Mouse (Mus musculus) intestine, postnatal 0 days (tissue): ENCODE results near the gene St7. TPM values are rescaled to one million over a fixed set of nuclear protein-coding genes. Genes with fewer than 3 reads are reported as not detected.

Source experiments
- ATAC-seq: fragments of 200-750 bp; cut with Nextera tagmentation; 2 replicates; pipeline ENCODE4 v1.8.0; 2017; ENCODE audit warnings: mild to moderate bottlenecking, moderate TSS enrichment, moderate library complexity
- H3K27ac ChIP-seq: fragments of 300-500 bp; sonication (generic); 2 replicates; pipeline ENCODE4 v1.5.1; 2014; ENCODE audit warnings: mild to moderate bottlenecking, low read depth, low read length, moderate library complexity
- H3K27me3 ChIP-seq: fragments of 300-500 bp; sonication (generic); replicated peaks from 2 replicates; pipeline ENCODE4 v1.6.1; 2014; ENCODE audit warnings: low read length, mixed read lengths; ENCODE audit not compliant: control insufficient read depth, insufficient read depth
- H3K36me3 ChIP-seq: fragments of 300-500 bp; sonication (generic); 2 replicates; pipeline ENCODE4 v1.6.1; 2014; ENCODE audit warnings: mild to moderate bottlenecking, moderate library complexity; ENCODE audit not compliant: control insufficient read depth, insufficient read depth
- H3K4me1 ChIP-seq: fragments of 300-500 bp; sonication (generic); replicated peaks from 2 replicates; pipeline ENCODE4 v1.6.1; 2014; ENCODE audit warnings: antibody characterized with exemption, low read length, mixed read lengths; ENCODE audit not compliant: control insufficient read depth, insufficient read depth
- H3K4me2 ChIP-seq: fragments of 300-500 bp; sonication (generic); replicated peaks from 2 replicates; pipeline ENCODE4 v1.6.1; 2014; ENCODE audit warnings: low read depth, mild to moderate bottlenecking, moderate library complexity
- H3K4me3 ChIP-seq: fragments of 300-500 bp; sonication (generic); 2 replicates; pipeline ENCODE4 v1.5.1; 2014; ENCODE audit warnings: low read depth, low read length
- H3K9ac ChIP-seq: fragments of 300-500 bp; sonication (generic); 2 replicates; pipeline ENCODE4 v1.6.1; 2014; ENCODE audit warnings: mild to moderate bottlenecking, low read depth, low read length
- H3K9me3 ChIP-seq: fragments of 300-500 bp; sonication (generic); 2 replicates; pipeline ENCODE4 v1.6.1; 2016; ENCODE audit warnings: mixed run types; ENCODE audit not compliant: control insufficient read depth
- CTCF ChIP-seq: sonication (generic); IDR thresholded peaks from 2 replicates; pipeline ENCODE4 v1.5.1; 2016; ENCODE audit warnings: low read depth, mild to moderate bottlenecking, control low read depth, antibody characterized with exemption, moderate library complexity
- WGBS: fragments of 180-500 bp; shearing (Covaris S2); extraction: QIAGEN DNeasy Blood & Tissue Kit; methylation state at CpG from one replicate; pipeline ENCODE4 v1.1.7; 2014; 5-methylcytosine and 5-hydroxymethylcytosine counted together
- polyA plus RNA-seq: library from polyadenylated mRNA; unstranded; fragments of >200 nt; fragmentation: Nextera tagmentation; extraction: Ambion mirVana; gene quantifications from 2 replicates; pipeline ENCODE4 v1.2.1, GENCODE M21; 2015

The St7 gene
- polyA plus RNA-seq, 1 experiment from 2014 or later: 11.2 TPM

DNA sequence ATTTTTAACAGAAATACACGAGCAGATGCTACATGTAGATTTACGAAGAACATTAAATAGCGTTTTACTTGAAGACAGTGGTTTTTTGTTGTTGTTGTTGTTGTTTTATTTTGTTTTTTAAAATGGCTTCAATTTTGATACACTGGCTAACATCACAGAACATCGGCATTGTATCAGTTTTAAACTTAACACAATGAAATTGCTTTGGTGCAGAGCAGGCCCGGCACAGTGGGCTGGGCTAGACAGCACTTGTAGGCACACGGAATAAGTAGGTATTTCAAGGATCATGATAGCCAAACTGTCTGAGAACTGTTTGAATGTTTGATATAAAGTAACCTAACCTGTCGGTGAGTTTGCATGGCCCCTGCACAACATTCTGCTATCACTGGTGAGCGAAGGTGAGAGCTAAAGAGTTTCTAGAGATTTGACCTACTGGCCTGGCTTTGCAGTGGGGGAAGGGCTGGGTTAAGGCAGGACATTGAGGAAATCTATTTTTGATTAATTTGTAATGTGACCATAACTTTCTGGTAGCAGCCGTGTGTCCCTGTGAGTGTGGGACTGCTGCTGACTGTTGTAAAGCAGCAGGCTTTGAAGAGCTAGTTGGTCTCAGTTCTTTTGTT lies 57.4 kb downstream of the St7 start:
- H3K4me2 ChIP-seq: no peak overlapping the region
- no peak overlapping the region for H3K4me3 ChIP-seq
- WGBS: 78% methylated on average over 9 of the region's 9 CpGs
- no peaks in the 10 kb centered on the region for H3K9me3 ChIP-seq
- no peaks in the 10 kb centered on the region for H3K36me3 ChIP-seq
- no peak for TF ChIP-seq CTCF
- no peak overlapping the region for H3K9ac ChIP-seq
- H3K4me1 ChIP-seq: no peaks in the 10 kb centered on the region
- H3K27me3 ChIP-seq: no peaks in the 10 kb centered on the region
- H3K27ac ChIP-seq: no peak overlapping the region
- ATAC-seq: no peak

DNA sequence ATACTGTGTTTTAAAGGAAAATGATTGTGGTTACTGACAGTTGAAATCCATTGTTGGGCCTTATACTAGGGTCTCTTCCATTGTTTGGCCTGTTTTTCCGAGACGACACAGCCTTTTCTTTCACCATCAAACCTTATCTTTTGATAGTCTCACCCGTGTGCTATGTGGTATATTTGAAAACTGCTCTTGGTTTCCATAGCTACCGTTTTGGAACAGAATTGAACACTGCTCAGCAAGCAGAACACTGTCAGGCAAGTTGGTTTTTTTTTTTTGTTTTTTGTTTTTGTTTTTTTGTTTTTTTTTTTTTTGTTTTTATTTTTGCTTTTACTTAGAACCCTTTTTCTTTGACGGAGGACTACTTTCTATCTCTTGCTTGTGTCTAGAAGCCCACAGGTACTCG lies 58.2 kb downstream of the St7 start:
- 84% methylated on average over 6 of the region's 6 CpGs for WGBS
- Histone ChIP-seq H3K4me2 (no peak overlapping the region), H3K27ac (no peak overlapping the region), H3K27me3 (no peaks in the 10 kb centered on the region), H3K4me3 (no peak overlapping the region), H3K9me3 (no peaks in the 10 kb centered on the region), H3K9ac (no peak overlapping the region), H3K36me3 (no peaks in the 10 kb centered on the region), H3K4me1 (no peaks in the 10 kb centered on the region)
- TF ChIP-seq CTCF: no peak
- ATAC-seq: no peak

DNA sequence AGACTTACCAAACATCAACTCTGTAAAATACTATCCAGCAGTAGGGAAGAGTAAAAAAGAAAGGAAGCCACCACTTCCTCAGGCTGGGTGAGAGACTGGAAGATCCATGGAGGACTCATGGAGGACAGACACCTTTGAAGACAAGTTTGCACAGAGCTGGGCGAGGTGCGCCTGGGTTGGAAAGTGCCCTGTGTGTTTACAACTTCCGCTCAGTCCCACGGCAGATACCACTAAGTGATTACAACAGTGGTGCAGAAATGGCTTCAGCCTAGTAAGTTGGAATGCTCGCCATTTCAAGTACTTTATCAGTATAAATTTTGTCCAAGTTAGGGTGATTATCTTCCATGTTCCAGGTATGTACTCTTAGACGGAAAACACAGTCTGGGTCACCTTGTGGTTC lies 63.2 kb downstream of the St7 start:
- ATAC-seq: no peak

GRCm38 (mm10) chr6:17758568-17758967 lies 65.8 kb downstream of the St7 start:
- no peak overlapping the region for H3K9ac ChIP-seq
- H3K27ac ChIP-seq: no peak overlapping the region
- no peak overlapping the region for H3K4me2 ChIP-seq
- H3K4me3 ChIP-seq: no peak overlapping the region
- no peaks in the 10 kb centered on the region for H3K4me1 ChIP-seq
- H3K27me3 ChIP-seq: no peaks in the 10 kb centered on the region
- no peak for ATAC-seq
- no peaks in the 10 kb centered on the region for H3K36me3 ChIP-seq
- H3K9me3 ChIP-seq: no peaks in the 10 kb centered on the region
- TF ChIP-seq CTCF: no peak
- WGBS: 84% methylated on average over 4 of the region's 4 CpGs

More for the DNA sequence above, 63.2 kb downstream of the St7 start:
- H3K4me2 ChIP-seq: no peak overlapping the region
- H3K36me3 ChIP-seq: no peaks in the 10 kb centered on the region
- no peaks in the 10 kb centered on the region for H3K27me3 ChIP-seq
- no peak overlapping the region for H3K27ac ChIP-seq
- H3K4me3 ChIP-seq: no peak overlapping the region
- no peaks in the 10 kb centered on the region for H3K4me1 ChIP-seq
- no peak overlapping the region for H3K9ac ChIP-seq
- TF ChIP-seq CTCF: no peak
- no peaks in the 10 kb centered on the region for H3K9me3 ChIP-seq
- 62% methylated on average over 6 of the region's 6 CpGs for WGBS

GRCm38 (mm10) chr6:17763963-17764659 lies 71.4 kb downstream of the St7 start:
- no peaks in the 10 kb centered on the region for H3K9me3 ChIP-seq

DNA sequence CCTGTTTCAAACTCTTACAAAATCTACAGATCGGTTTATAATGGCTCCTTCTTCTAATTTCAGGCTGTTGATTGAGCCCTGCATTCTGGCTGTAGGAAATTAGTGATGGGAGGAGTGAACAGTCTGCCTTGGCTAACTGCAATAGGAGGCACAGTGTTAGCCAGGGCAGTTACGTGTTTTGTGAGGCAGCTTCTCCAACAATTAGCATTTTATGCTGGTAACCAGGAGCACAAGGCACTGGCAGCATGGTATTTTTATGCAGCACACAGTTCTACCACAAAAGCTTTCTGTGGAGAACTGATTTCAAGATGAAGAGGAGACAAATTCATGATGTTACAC lies 71.9 kb downstream of the St7 start:
- Histone ChIP-seq H3K9ac (no peak overlapping the region), H3K9me3 (no peaks in the 10 kb centered on the region), H3K4me1 (no peaks in the 10 kb centered on the region), H3K27ac (no peak overlapping the region), H3K36me3 (no peaks in the 10 kb centered on the region), H3K4me3 (no peak overlapping the region), H3K4me2 (no peak overlapping the region), H3K27me3 (no peaks in the 10 kb centered on the region)
- 82% methylated on average over 2 of the region's 2 CpGs for WGBS
- ATAC-seq: no peak
- no peak for TF ChIP-seq CTCF

More at GRCm38 (mm10) chr6:17763963-17764659, 71.4 kb downstream of the St7 start:
- no peak overlapping the region for H3K4me3 ChIP-seq
- H3K36me3 ChIP-seq: no peaks in the 10 kb centered on the region
- no peak for ATAC-seq
- H3K9ac ChIP-seq: no peak overlapping the region
- H3K4me1 ChIP-seq: no peaks in the 10 kb centered on the region
- H3K27ac ChIP-seq: no peak overlapping the region
- TF ChIP-seq CTCF: no peak
- H3K4me2 ChIP-seq: no peak overlapping the region
- 78% methylated on average over 9 of the region's 9 CpGs for WGBS
- no peaks in the 10 kb centered on the region for H3K27me3 ChIP-seq
